Mouse (Mus musculus) heart, embryonic 15.5 days (tissue): ENCODE results near the gene Tbc1d10c. TPM values are rescaled to one million over a fixed set of nuclear protein-coding genes. Genes with fewer than 3 reads are reported as not detected.
A peak's percentile ranks its signal among the peaks of the same experiment; 100 is the strongest.

Source experiments
- ATAC-seq: fragments of 200-750 bp; cut with Nextera tagmentation; replicated peaks from 2 replicates; pipeline ENCODE4 v1.8.0; 2017; ENCODE audit warnings: low read depth, moderate TSS enrichment; ENCODE audit not compliant: insufficient number of reproducible peaks, insufficient read depth, low FRiP score
- H3K27ac ChIP-seq: fragments of 300-500 bp; sonication (generic); 2 replicates; pipeline ENCODE4 v1.5.1; 2015; ENCODE audit warnings: mild to moderate bottlenecking, inconsistent platforms
- H3K27me3 ChIP-seq: fragments of 300-500 bp; sonication (generic); 2 replicates; pipeline ENCODE4 v1.6.1; 2015; ENCODE audit warnings: inconsistent platforms
- H3K36me3 ChIP-seq: fragments of 300-500 bp; sonication (generic); 2 replicates; pipeline ENCODE4 v1.6.1; 2015; ENCODE audit warnings: mild to moderate bottlenecking, inconsistent platforms
- H3K4me1 ChIP-seq: fragments of 300-500 bp; sonication (generic); replicated peaks from 2 replicates; pipeline ENCODE4 v1.6.1; 2015; ENCODE audit warnings: inconsistent platforms
- H3K4me2 ChIP-seq: fragments of 300-500 bp; sonication (generic); 2 replicates; pipeline ENCODE4 v1.6.1; 2015; ENCODE audit warnings: inconsistent platforms, mild to moderate bottlenecking, moderate library complexity
- H3K4me3 ChIP-seq: fragments of 300-500 bp; sonication (generic); 2 replicates; pipeline ENCODE4 v1.5.1; 2015; ENCODE audit warnings: mild to moderate bottlenecking, inconsistent platforms
- H3K9ac ChIP-seq: fragments of 300-500 bp; sonication (generic); 2 replicates; pipeline ENCODE4 v1.6.1; 2015; ENCODE audit warnings: mild to moderate bottlenecking, inconsistent platforms
- H3K9me3 ChIP-seq: fragments of 300-500 bp; sonication (generic); replicated peaks from 2 replicates; pipeline ENCODE4 v1.6.1; 2016; ENCODE audit warnings: inconsistent platforms
- WGBS: fragments of 180-500 bp; shearing (Covaris S2); methylation state at CpG from one replicate; pipeline ENCODE4 v1.1.7; 2015; ENCODE audit warnings: mixed read lengths; 5-methylcytosine and 5-hydroxymethylcytosine counted together
- polyA plus RNA-seq: library from polyadenylated mRNA; unstranded; fragments of >200 nt; fragmentation: Nextera tagmentation; extraction: Ambion mirVana; gene quantifications from 2 replicates; pipeline ENCODE4 v1.2.1, GENCODE M21; 2015

The Tbc1d10c gene
- polyA plus RNA-seq, 1 experiment from 2014 or later: 3.0 TPM

DNA sequence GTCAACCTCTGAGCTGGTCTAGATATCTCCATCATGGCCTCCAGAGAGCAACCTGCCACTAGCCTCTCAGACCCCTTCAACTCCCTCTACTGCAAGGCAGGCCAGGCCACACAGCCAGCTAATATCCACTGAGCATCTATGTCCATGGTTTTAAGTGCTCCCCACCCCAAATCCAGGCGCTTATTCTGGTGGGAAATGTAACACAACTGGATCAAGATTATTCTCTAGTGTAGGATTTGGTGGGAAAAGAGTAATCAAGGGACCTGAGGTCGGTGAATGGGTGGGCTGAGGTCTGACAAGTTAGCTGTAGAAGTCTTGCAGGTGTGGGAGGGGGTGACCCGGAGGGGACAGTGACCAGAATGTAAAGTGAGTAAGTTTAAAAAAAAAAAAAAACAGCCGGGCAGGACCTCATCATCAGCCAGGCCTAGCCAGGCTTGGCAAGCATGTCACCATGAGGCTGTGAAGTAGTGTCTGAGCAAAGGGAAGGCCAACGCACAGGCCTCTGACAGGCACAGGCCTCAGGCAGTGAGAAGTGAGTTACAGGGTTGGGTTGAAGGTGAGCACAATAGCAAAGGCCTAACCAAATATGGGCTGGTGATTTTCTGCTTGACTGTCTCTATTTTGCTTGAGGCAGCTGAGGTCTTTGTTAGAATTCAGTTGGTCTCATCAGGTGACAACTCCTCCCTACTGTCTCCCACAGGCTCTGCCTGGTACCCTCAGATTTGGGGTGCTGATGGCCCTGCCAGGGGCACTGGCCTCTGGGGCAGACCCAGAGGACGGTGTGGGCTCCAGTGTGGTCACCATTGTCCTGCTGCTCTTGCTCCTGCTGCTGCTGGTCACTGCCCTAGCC is 35.6 kb downstream of the Tbc1d10c start:
- Histone ChIP-seq H3K27ac (no peak overlapping the region), H3K27me3 (no peaks in the 10 kb centered on the region), H3K36me3 (peaks cover 54% of the 10 kb centered on the region), H3K9ac (no peak overlapping the region), H3K4me2 (no peak overlapping the region), H3K9me3 (no peaks in the 10 kb centered on the region), H3K4me3 (peak overlapping the region; percentile 17; the same call in 1 of the 2 replicates), H3K4me1 (peaks cover 22% of the 10 kb centered on the region)
- ATAC-seq: no peak
- WGBS: 70% methylated on average over 6 of the region's 6 CpGs

DNA sequence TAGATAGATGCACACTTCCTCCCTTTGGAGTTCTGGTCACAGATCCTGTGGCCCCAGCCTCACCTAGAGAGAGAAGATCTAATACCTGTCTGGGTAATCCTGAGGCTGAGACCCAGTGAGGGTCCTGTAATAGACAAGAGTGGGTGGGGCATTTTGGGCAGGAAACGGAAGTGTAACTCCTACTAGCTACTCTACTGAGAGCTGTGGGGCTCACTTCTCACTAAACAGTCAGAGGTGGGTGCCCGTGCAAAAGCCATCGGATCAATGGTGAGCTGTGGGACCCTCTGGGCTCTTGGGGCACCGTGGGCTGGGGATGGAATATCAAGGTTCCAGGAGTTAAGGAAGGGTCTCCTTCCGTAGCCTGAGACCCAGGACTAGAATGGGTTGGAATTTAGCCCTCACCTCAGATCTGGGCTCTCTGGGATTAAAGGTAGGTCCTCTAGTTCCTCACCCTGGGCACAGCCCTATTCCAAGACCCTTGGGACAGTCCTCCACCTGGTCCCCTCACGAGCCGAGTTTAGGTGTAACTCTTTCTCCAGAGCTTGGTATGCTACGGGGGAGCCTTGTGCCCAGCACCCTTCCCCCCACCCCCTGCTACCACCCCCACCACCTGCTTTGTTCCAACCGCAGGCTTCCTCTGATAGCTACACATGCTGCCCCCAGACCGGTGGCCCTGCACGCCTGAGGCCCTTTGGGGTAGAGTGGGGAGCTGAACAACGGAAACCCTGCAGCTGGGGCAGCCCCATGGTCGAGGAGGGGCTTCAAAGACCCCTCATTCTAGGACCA is 36.5 kb downstream of the Tbc1d10c start:
- Histone ChIP-seq H3K4me2 (no peak overlapping the region; the same call in 1 of the 2 replicates), H3K9ac (no peak overlapping the region), H3K27me3 (no peaks in the 10 kb centered on the region), H3K4me3 (peak overlapping the region; percentile 17; the same call in 1 of the 2 replicates), H3K27ac (no peak overlapping the region), H3K36me3 (peaks cover 54% of the 10 kb centered on the region), H3K4me1 (peaks cover 31% of the 10 kb centered on the region), H3K9me3 (no peaks in the 10 kb centered on the region)
- no peak for ATAC-seq
- 69% methylated on average over 13 of the region's 13 CpGs for WGBS

DNA sequence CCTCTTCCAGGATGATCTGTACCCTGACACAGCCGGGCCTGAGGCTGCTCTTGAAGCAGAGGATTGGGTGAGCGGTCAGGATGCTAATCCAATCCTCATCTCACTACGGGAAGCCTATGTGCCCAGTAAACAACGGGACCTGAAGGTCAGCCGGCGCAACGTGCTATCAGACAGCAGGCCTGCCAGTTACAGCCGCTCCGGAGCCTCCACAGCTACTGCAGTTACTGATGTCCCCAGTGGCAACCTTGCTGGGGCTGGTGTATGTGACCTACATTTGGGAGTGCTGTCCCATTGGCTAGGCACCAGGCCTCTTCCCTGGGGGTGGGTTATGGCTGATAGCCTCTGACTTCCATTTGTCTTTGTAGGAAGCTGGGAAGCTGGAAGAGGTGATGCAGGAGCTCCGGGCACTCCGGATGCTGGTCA is 37.8 kb downstream of the Tbc1d10c start, which contains the start of gene Ptprcap:
Gene Ptprcap, plus strand, starts transcription at position 373 of the 423 bp plus-strand sequence.
- 59% methylated on average over 11 of the region's 11 CpGs for WGBS
- no peak for ATAC-seq

DNA sequence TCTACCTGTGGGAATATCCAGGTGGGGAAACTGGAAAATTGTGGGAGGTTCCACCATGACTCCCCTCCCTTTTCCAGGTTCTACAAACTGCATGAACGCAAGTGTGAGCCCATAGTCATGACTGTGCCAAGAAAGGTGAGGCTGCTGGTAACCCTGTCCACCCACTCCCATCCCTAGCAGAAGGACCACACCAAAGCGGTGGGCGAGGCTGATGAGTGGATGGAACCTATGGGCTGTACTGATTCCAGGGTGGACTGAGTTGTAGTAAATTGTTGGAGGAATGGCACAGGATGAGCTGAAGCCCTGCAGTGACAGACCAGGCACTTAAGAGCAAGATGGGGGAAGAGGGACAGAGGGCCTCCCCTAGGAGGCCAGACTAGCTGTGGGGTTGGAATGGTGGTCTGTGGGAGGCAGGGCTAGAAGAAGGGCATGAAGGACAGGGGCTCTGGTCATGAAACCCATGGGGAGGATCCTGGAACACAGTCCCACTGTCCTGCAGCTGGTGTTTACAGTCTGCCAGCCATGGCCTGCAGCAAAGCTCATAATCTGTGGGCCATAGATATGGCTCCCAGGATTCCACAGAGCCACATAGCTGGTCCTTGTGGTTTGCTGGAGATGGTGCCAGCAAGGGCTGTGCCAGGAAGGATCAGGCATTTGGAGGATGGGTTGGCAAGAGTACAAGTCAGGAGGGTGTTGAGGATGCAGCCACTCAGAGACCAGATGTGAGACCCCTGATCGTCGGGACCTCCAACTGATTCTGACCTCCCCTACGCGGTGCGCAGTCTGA is 38.4 kb downstream of the Tbc1d10c start:
- H3K36me3 ChIP-seq: peaks cover 35% of the 10 kb centered on the region

More for the DNA sequence above, 37.8 kb downstream of the Tbc1d10c start, which contains the start of gene Ptprcap:
- Histone ChIP-seq H3K9ac (no peak within 1 kb of the TSS), H3K27me3 (no peaks in the 10 kb centered on the region), H3K4me3 (no peak within 1 kb of the TSS), H3K27ac (0 out of 2 replicates have a peak within 1 kb of the TSS, but pooled peaks have one; percentile 17), H3K4me1 (peaks cover 39% of the 10 kb centered on the region), H3K36me3 (peaks cover 40% of the 10 kb centered on the region), H3K4me2 (no peak within 1 kb of the TSS), H3K9me3 (no peaks in the 10 kb centered on the region)

DNA sequence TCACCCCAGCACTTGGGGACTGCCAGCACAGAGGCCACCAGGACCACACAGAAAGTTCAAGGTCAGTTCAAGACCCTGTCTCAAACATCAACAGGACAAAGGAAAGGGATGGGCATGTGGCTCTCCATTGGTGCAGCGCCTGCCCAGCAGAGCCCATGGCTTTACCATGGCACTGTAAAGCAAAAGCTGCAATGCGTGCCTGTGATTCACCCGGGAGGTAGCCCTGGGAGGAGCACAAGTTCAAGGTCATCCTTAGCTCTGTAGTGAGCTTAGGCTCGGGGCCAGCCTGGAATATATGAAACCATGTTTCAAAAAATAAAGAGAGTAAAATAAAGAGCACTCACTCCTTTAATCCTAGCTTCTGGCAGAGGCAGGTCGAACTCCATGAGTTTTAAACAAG is 39.2 kb downstream of the Tbc1d10c start:
- Histone ChIP-seq H3K9ac (no peak overlapping the region), H3K4me3 (no peak overlapping the region), H3K4me2 (no peak overlapping the region), H3K27ac (no peak overlapping the region), H3K4me1 (peaks cover 47% of the 10 kb centered on the region), H3K9me3 (no peaks in the 10 kb centered on the region), H3K27me3 (no peaks in the 10 kb centered on the region), H3K36me3 (peaks cover 28% of the 10 kb centered on the region)
- no peak for ATAC-seq
- WGBS: 85% methylated on average over 5 of the region's 5 CpGs

More for the DNA sequence above, 38.4 kb downstream of the Tbc1d10c start:
- Histone ChIP-seq H3K27me3 (no peaks in the 10 kb centered on the region), H3K9ac (no peak overlapping the region), H3K4me2 (no peak overlapping the region), H3K4me3 (no peak overlapping the region), H3K27ac (0 out of 2 replicates have a peak overlapping the region, but pooled peaks have one; percentile 17), H3K9me3 (no peaks in the 10 kb centered on the region), H3K4me1 (peaks cover 44% of the 10 kb centered on the region)
- WGBS: 84% methylated on average over 8 of the region's 8 CpGs
- ATAC-seq: no peak

DNA sequence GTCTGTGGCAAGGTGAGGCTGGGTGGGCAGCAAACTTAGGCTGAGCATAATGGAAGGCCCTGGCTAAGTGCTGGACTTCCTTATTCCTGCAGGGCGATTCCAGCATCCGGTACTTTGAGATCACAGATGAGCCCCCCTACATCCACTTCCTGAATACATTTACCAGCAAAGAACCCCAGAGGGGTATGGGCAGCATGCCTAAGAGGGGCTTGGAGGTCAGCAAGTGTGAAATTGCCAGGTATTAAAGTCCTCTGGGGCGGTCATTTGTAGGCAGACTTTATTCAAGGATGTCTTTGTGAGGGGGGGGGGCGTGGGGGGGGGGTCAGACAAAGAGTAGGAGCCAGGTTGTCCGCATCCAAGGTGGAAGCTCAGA is 39.6 kb downstream of the Tbc1d10c start:
- Histone ChIP-seq H3K4me2 (no peak overlapping the region), H3K4me3 (no peak overlapping the region), H3K9ac (no peak overlapping the region), H3K27ac (no peak overlapping the region), H3K9me3 (no peaks in the 10 kb centered on the region), H3K27me3 (no peaks in the 10 kb centered on the region), H3K36me3 (peaks cover 23% of the 10 kb centered on the region), H3K4me1 (peaks cover 44% of the 10 kb centered on the region)
- no peak for ATAC-seq
- WGBS: 68% methylated on average over 5 of the region's 5 CpGs

DNA sequence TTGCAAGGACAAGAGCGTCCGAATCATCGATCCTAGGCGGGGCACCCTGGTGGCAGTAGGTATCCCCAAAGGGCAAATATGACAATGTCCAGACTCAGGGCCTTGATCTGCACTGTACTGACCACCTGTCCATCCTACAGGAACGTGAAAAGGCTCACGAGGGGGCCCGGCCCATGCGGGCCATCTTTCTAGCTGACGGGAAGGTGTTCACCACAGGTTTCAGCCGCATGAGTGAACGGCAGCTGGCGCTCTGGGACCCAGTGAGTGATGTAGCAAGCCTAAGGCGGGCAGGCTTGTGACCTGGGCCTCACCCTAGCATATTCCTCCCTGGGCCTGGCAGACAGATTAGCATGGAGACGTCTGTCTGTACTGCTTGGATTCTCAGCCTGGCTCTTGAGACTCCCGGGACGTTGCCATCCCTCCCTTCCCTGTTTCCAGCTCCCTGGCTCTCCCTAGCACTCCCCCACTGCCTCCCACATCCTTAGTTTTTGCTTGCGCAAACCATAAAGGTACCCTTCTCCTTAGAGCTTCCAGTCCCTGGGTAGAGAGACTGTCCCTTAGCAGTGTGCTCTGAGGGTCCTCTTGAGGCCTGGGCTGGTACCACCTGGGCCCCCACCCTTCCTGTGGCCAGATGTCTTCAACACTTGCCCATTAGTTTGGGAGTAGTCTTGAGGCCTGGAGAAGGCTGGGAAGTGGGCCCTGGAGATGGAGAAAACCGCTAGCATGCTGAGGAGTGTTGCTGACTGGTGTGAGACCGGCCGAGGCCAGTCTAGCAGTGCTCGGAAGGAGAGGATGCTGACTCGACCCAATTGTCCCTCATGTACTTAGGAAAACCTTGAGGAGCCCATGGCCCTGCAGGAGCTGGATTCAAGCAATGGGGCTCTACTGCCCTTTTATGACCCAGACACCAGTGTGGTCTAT is 40.3 kb downstream of the Tbc1d10c start:
- Histone ChIP-seq H3K9me3 (no peaks in the 10 kb centered on the region), H3K9ac (no peak overlapping the region), H3K36me3 (peaks cover 23% of the 10 kb centered on the region), H3K27ac (no peak overlapping the region), H3K27me3 (no peaks in the 10 kb centered on the region), H3K4me2 (no peak overlapping the region), H3K4me3 (no peak overlapping the region), H3K4me1 (peaks cover 44% of the 10 kb centered on the region)
- WGBS: 87% methylated on average over 22 of the region's 22 CpGs
- ATAC-seq: no peak

DNA sequence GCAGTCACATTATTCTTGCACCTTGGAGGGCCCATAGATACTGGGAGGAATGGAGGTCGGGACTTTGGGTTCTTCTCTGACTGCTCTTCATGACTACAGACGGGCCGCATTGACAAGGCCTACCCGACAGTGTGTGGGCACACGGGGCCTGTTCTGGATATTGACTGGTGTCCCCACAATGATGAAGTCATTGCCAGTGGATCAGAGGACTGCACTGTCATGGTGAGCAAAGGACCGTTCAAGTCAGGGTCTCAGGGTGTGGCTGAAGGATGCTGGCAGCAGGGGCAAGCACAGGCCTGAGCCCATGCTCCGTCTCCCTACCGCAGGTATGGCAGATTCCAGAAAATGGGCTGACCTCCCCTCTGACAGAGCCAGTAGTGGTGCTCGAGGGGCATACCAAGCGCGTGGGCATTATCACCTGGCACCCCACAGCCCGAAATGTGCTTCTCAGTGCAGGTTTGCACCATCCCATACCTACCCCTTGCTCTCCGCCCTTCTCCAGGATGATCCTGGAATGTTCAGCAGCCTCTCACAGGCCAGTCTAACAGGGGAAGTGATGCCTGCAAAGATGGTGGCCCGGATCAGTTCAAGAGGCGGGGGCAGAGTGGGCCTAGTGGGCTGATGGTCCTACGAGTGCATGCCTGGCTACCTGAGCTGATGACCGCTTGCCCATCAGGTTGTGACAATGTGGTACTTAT is 41.2 kb downstream of the Tbc1d10c start:
- Histone ChIP-seq H3K27ac (no peak overlapping the region), H3K4me3 (peak overlapping the region; percentile 94), H3K36me3 (peaks cover 21% of the 10 kb centered on the region), H3K9ac (no peak overlapping the region; the same call in 1 of the 2 replicates), H3K27me3 (no peaks in the 10 kb centered on the region), H3K4me1 (peaks cover 44% of the 10 kb centered on the region), H3K9me3 (no peaks in the 10 kb centered on the region), H3K4me2 (peak overlapping the region; percentile 81)
- no peak for ATAC-seq
- 90% methylated on average over 17 of the region's 17 CpGs for WGBS

DNA sequence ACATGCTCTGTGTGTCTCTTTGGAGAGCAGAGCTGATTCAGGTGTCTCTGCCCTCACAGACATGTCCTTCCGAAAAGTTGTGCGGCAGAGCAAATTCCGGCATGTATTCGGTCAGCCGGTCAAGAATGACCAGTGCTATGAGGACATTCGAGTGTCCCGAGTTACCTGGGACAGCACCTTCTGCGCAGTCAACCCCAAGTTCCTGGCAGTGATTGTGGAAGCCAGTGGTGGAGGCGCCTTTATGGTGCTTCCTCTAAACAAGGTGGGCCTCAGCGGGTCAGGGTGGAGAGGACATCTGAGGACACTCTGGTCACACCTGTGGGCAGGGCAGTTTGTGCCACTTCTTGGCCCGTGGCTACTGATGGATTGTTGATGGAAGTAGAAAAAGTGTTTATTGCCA is 41.8 kb downstream of the Tbc1d10c start:
- Histone ChIP-seq H3K27me3 (no peaks in the 10 kb centered on the region), H3K4me1 (peaks cover 44% of the 10 kb centered on the region), H3K4me3 (peak overlapping the region; percentile 94), H3K9ac (peak overlapping the region; percentile 96), H3K27ac (peak overlapping the region; percentile 83), H3K4me2 (peak overlapping the region; percentile 81), H3K36me3 (peaks cover 21% of the 10 kb centered on the region), H3K9me3 (no peaks in the 10 kb centered on the region)
- 80% methylated on average over 11 of the region's 11 CpGs for whole genome bisulfite sequencing
- ATAC-seq: no peak
